Mouse (Mus musculus) midbrain, postnatal 0 days (tissue): ENCODE measurements around the gene Irgm1. TPM values are rescaled to one million over a fixed set of nuclear protein-coding genes. Genes with fewer than 3 reads are reported as not detected.
A peak's percentile ranks its signal among the peaks of the same experiment; 100 is the strongest.
"Not testable (repeated sequence)": the region's sequence is repeated elsewhere in the genome, so short reads cannot be mapped to it uniquely, and the experiment has no call there.

Experiments used
- ATAC-seq: fragments of 200-750 bp; cut with Nextera tagmentation; 2 replicates; pipeline ENCODE4 v1.8.0; 2017; ENCODE audit warnings: moderate number of reproducible peaks, mild to moderate bottlenecking, moderate TSS enrichment, moderate library complexity; ENCODE audit not compliant: low FRiP score
- DNase-seq: peaks from one replicate; pipeline ENCODE4 v3.0.0-alpha.2; 2015; ENCODE audit warnings: low spot score
- H3K27ac ChIP-seq: fragments of 300-500 bp; sonication (generic); 2 replicates; pipeline ENCODE4 v1.5.1; 2014; ENCODE audit warnings: low read depth, mild to moderate bottlenecking, low read length, mixed read lengths
- H3K27me3 ChIP-seq: fragments of 300-500 bp; sonication (generic); 2 replicates; pipeline ENCODE4 v1.6.1; 2014; ENCODE audit warnings: low read length, control low read depth, mixed read lengths; ENCODE audit not compliant: insufficient read depth
- H3K36me3 ChIP-seq: fragments of 300-500 bp; sonication (generic); 2 replicates; pipeline ENCODE4 v1.6.1; 2014; ENCODE audit warnings: low read length, control low read depth, mixed read lengths; ENCODE audit not compliant: insufficient read depth
- H3K4me1 ChIP-seq: fragments of 300-500 bp; sonication (generic); 2 replicates; pipeline ENCODE4 v1.6.1; 2014; ENCODE audit warnings: mild to moderate bottlenecking, control low read depth, antibody characterized with exemption, low read length, mixed read lengths; ENCODE audit not compliant: insufficient read depth
- H3K4me2 ChIP-seq: fragments of 300-500 bp; sonication (generic); 2 replicates; pipeline ENCODE4 v1.6.1; 2014; ENCODE audit warnings: low read depth, mild to moderate bottlenecking, low read length, mixed read lengths; ENCODE audit not compliant: poor library complexity, severe bottlenecking
- H3K4me3 ChIP-seq: fragments of 300-500 bp; sonication (generic); 2 replicates; pipeline ENCODE4 v1.5.1; 2014; ENCODE audit warnings: low read depth, mild to moderate bottlenecking, low read length, moderate library complexity
- H3K9ac ChIP-seq: fragments of 300-500 bp; sonication (generic); replicated peaks from 2 replicates; pipeline ENCODE4 v1.6.1; 2014; ENCODE audit warnings: mild to moderate bottlenecking, low read length, moderate library complexity, mixed read lengths; ENCODE audit not compliant: poor library complexity, severe bottlenecking
- H3K9me3 ChIP-seq: fragments of 300-500 bp; sonication (generic); 2 replicates; pipeline ENCODE4 v1.6.1; 2016; ENCODE audit warnings: low read length, control low read depth
- CTCF ChIP-seq: IDR thresholded peaks from 2 replicates; pipeline ENCODE4 v1.5.1; 2016; ENCODE audit warnings: antibody characterized with exemption, mild to moderate bottlenecking
- WGBS: fragments of 180-500 bp; shearing (Covaris S2); extraction: QIAGEN DNeasy Blood & Tissue Kit; methylation state at CpG from one replicate; pipeline ENCODE4 v1.1.7; 2014; 5-methylcytosine and 5-hydroxymethylcytosine counted together
- polyA plus RNA-seq: library from polyadenylated mRNA; unstranded; fragments of >200 nt; fragmentation: Nextera tagmentation; extraction: Ambion mirVana; gene quantifications from 2 replicates; pipeline ENCODE4 v1.2.1, GENCODE M21; 2015
- total RNA-seq: library from RNA; depleted of rRNA; stranded (reverse); fragments of >200 nt; gene quantifications from 2 replicates; pipeline ENCODE4 v1.2.3, GENCODE M21; 2014

Irgm1 gene
- total and polyA plus RNA-seq, 2 experiments from 2014 or later, result 4.9 to 6.2 TPM

GRCm38 (mm10) chr11:48851270-48851995 is 20.1 kb downstream of the Irgm1 start:
- H3K36me3 ChIP-seq, result no peaks in the 10 kb centered on the region
- no peak overlapping the region for H3K4me3 ChIP-seq
- no peaks in the 10 kb centered on the region for H3K9me3 ChIP-seq
- no peak overlapping the region for H3K4me2 ChIP-seq
- no peaks in the 10 kb centered on the region for H3K27me3 ChIP-seq
- WGBS, result 87% methylated on average over 4 of the region's 4 CpGs
- no peak for DNase-seq
- no peak overlapping the region for H3K27ac ChIP-seq
- H3K9ac ChIP-seq, result no peak overlapping the region
- ATAC-seq, result no peak
- peak; percentile 42 for TF ChIP-seq CTCF
- peaks cover 6% of the 10 kb centered on the region; the same call in 1 of the 2 replicates for H3K4me1 ChIP-seq

- ATAC-seq (no peak), DNase-seq (no peak)
- H3K4me2 ChIP-seq, result no peak overlapping the region
- 55% methylated on average over 2 of the region's 2 CpGs for WGBS
- H3K36me3 ChIP-seq, result no peaks in the 10 kb centered on the region
- TF ChIP-seq CTCF, result no peak
- no peaks in the 10 kb centered on the region for H3K27me3 ChIP-seq
- no peak overlapping the region for H3K9ac ChIP-seq
- H3K4me3 ChIP-seq, result no peak overlapping the region
- no peaks in the 10 kb centered on the region for H3K9me3 ChIP-seq
- no peak overlapping the region for H3K27ac ChIP-seq
- H3K4me1 ChIP-seq, result peaks cover 6% of the 10 kb centered on the region; the same call in 1 of the 2 replicates
These were observed 21.2 kb downstream of the Irgm1 start for GRCm38 (mm10) chr11:48850240-48850639.

GRCm38 (mm10) chr11:48846881-48847280 is 24.6 kb downstream of the Irgm1 start:
- H3K4me2 ChIP-seq, result no peak overlapping the region
- H3K4me3 ChIP-seq, result no peak overlapping the region
- no peak overlapping the region for H3K9ac ChIP-seq
- no peaks in the 10 kb centered on the region for H3K36me3 ChIP-seq
- no peaks in the 10 kb centered on the region for H3K9me3 ChIP-seq
- ATAC-seq, result no peak
- no peak overlapping the region for H3K27ac ChIP-seq
- no peak for DNase-seq
- WGBS, result 60% methylated on average over 5 of the region's 5 CpGs
- no peak for TF ChIP-seq CTCF
- no peaks in the 10 kb centered on the region for H3K4me1 ChIP-seq
- no peaks in the 10 kb centered on the region for H3K27me3 ChIP-seq

GRCm38 (mm10) chr11:48846362-48846761 is 25.1 kb downstream of the Irgm1 start:
- not testable (repeated sequence) for H3K9ac ChIP-seq, H3K36me3 ChIP-seq, H3K9me3 ChIP-seq, H3K4me2 ChIP-seq, H3K4me3 ChIP-seq, DNase-seq, H3K27ac ChIP-seq, H3K4me1 ChIP-seq, H3K27me3 ChIP-seq
- ATAC-seq, result peak; percentile 13; the same call in 1 of the 2 replicates
- WGBS, result 66% methylated on average over 2 of the region's 2 CpGs

- H3K4me2 ChIP-seq, result no peak overlapping the region
- H3K27me3 ChIP-seq, result no peaks in the 10 kb centered on the region
- no peaks in the 10 kb centered on the region for H3K4me1 ChIP-seq
- no peak overlapping the region for H3K4me3 ChIP-seq
- ATAC-seq, result no peak
- no peak overlapping the region for H3K9ac ChIP-seq
- WGBS, result 45% methylated on average over 13 of the region's 13 CpGs
- H3K27ac ChIP-seq, result no peak overlapping the region
- TF ChIP-seq CTCF, result no peak
- no peaks in the 10 kb centered on the region for H3K36me3 ChIP-seq
- no peaks in the 10 kb centered on the region for H3K9me3 ChIP-seq
- DNase-seq, result no peak
These were observed 26.2 kb downstream of the Irgm1 start for GRCm38 (mm10) chr11:48845244-48845815.

GRCm38 (mm10) chr11:48844309-48844708 is 27.2 kb downstream of the Irgm1 start:
- no peak for DNase-seq
- no peak for ATAC-seq
- H3K36me3 ChIP-seq, result no peaks in the 10 kb centered on the region
- no peak overlapping the region for H3K9ac ChIP-seq
- no peak overlapping the region for H3K4me3 ChIP-seq
- H3K27me3 ChIP-seq, result no peaks in the 10 kb centered on the region
- H3K27ac ChIP-seq, result no peak overlapping the region
- H3K4me2 ChIP-seq, result no peak overlapping the region
- H3K9me3 ChIP-seq, result no peaks in the 10 kb centered on the region
- no peaks in the 10 kb centered on the region for H3K4me1 ChIP-seq
- WGBS, result 32% methylated on average over 6 of the region's 6 CpGs
- TF ChIP-seq CTCF, result no peak
